Mouse (Mus musculus): Measurements from ENCODE around the gene Adam1b. TPM values are rescaled to one million over a fixed set of nuclear protein-coding genes. Genes with fewer than 3 reads are reported as not detected.

Adam1b gene
- polyA plus RNA-seq, 1 experiment from 2014 or later = 0.29 TPM

- Histone ChIP-seq H3K4me2 (peak overlapping the region; percentile 75; the same call in 1 of the 2 replicates), H3K27me3 (ENCODE audit: control insufficient read depth, insufficient read depth, low read length) (no peaks in the 10 kb centered on the region), H3K27ac (ENCODE audit: low read depth, low read length) (peak overlapping the region; percentile 97), H3K4me1 (ENCODE audit: control insufficient read depth, insufficient read depth, low read length) (peaks cover 25% of the 10 kb centered on the region), H3K36me3 (ENCODE audit: control insufficient read depth, insufficient read depth, low read length) (no peaks in the 10 kb centered on the region), H3K4me3 (ENCODE audit: low read depth, low read length) (no peak overlapping the region), H3K9me3 (replicated peaks; ENCODE audit: control insufficient read depth, low read length) (no peaks in the 10 kb centered on the region), H3K9ac (ENCODE audit: low read depth, low read length) (0 out of 2 replicates have a peak overlapping the region, but pooled peaks have one; percentile 16)
- no peak for ATAC-seq (replicated peaks; ENCODE audit: insufficient number of reproducible peaks, low FRiP score, low TSS enrichment)
- WGBS (ENCODE audit: insufficient replicate concordance) = 91% methylated on average over 3 of the region's 3 CpGs
These were observed 48.8 kb downstream of the Adam1b start for GRCm38 (mm10) chr5:121454503-121454782.

GRCm38 (mm10) chr5:121453743-121454502 lies 49.3 kb downstream of the Adam1b start:
- peak overlapping the region; percentile 24; the same call in 1 of the 2 replicates for H3K9ac ChIP-seq (ENCODE audit: low read depth, low read length)
- 82% methylated on average over 13 of the region's 13 CpGs for WGBS (ENCODE audit: insufficient replicate concordance)
- H3K4me2 ChIP-seq = peak overlapping the region; percentile 75
- no peaks in the 10 kb centered on the region for H3K36me3 ChIP-seq (ENCODE audit: control insufficient read depth, insufficient read depth, low read length)
- H3K27me3 ChIP-seq (ENCODE audit: control insufficient read depth, insufficient read depth, low read length) = no peaks in the 10 kb centered on the region
- peak overlapping the region; percentile 97 for H3K27ac ChIP-seq (ENCODE audit: low read depth, low read length)
- H3K4me1 ChIP-seq (ENCODE audit: control insufficient read depth, insufficient read depth, low read length) = peaks cover 25% of the 10 kb centered on the region
- no peak for ATAC-seq (replicated peaks; ENCODE audit: insufficient number of reproducible peaks, low FRiP score, low TSS enrichment)
- no peak overlapping the region for H3K4me3 ChIP-seq (ENCODE audit: low read depth, low read length)
- H3K9me3 ChIP-seq (replicated peaks; ENCODE audit: control insufficient read depth, low read length) = no peaks in the 10 kb centered on the region

GRCm38 (mm10) chr5:121452906-121453305 lies 50.3 kb downstream of the Adam1b start:
- H3K4me3 ChIP-seq (ENCODE audit: low read depth, low read length) = peak overlapping the region; percentile 96
- ATAC-seq (replicated peaks; ENCODE audit: insufficient number of reproducible peaks, low FRiP score, low TSS enrichment) = no peak; the same call in 1 of the 2 replicates
- H3K27me3 ChIP-seq (ENCODE audit: control insufficient read depth, insufficient read depth, low read length) = no peaks in the 10 kb centered on the region
- H3K36me3 ChIP-seq (ENCODE audit: control insufficient read depth, insufficient read depth, low read length) = peaks cover 4% of the 10 kb centered on the region; the same call in 1 of the 2 replicates
- WGBS (ENCODE audit: insufficient replicate concordance) = 10% methylated on average over 9 of the region's 9 CpGs
- H3K4me1 ChIP-seq (ENCODE audit: control insufficient read depth, insufficient read depth, low read length) = peaks cover 25% of the 10 kb centered on the region
- H3K9ac ChIP-seq (ENCODE audit: low read depth, low read length) = peak overlapping the region; percentile 99
- peak overlapping the region; percentile 97 for H3K27ac ChIP-seq (ENCODE audit: low read depth, low read length)
- H3K4me2 ChIP-seq = peak overlapping the region; percentile 75
- H3K9me3 ChIP-seq (replicated peaks; ENCODE audit: control insufficient read depth, low read length) = no peaks in the 10 kb centered on the region

GRCm38 (mm10) chr5:121452026-121452869 lies 51.0 kb downstream of the Adam1b start, which contains the start of gene Erp29:
Erp29 (minus strand) TSS chr5:121452506.
- H3K4me3 ChIP-seq (ENCODE audit: low read depth, low read length) = peak within 1 kb of the TSS; percentile 96
- peak; percentile 91 for ATAC-seq (replicated peaks; ENCODE audit: insufficient number of reproducible peaks, low FRiP score, low TSS enrichment)
- H3K9me3 ChIP-seq (replicated peaks; ENCODE audit: control insufficient read depth, low read length) = no peaks in the 10 kb centered on the region
- H3K4me2 ChIP-seq = peak within 1 kb of the TSS; percentile 75
- H3K36me3 ChIP-seq (ENCODE audit: control insufficient read depth, insufficient read depth, low read length) = peaks cover 4% of the 10 kb centered on the region; the same call in 1 of the 2 replicates
- peak within 1 kb of the TSS; percentile 99 for H3K9ac ChIP-seq (ENCODE audit: low read depth, low read length)
- peaks cover 25% of the 10 kb centered on the region for H3K4me1 ChIP-seq (ENCODE audit: control insufficient read depth, insufficient read depth, low read length)
- WGBS (ENCODE audit: insufficient replicate concordance) = 0% methylated on average over 71 of the region's 97 CpGs
- H3K27me3 ChIP-seq (ENCODE audit: control insufficient read depth, insufficient read depth, low read length) = no peaks in the 10 kb centered on the region
- peak within 1 kb of the TSS; percentile 97 for H3K27ac ChIP-seq (ENCODE audit: low read depth, low read length)

GRCm38 (mm10) chr5:121451644-121452025 lies 51.6 kb downstream of the Adam1b start, which contains the start of gene Tmem116:
Tmem116 (plus strand) TSS chr5:121451893.
- Histone ChIP-seq H3K4me1 (ENCODE audit: control insufficient read depth, insufficient read depth, low read length) (peaks cover 25% of the 10 kb centered on the region), H3K36me3 (ENCODE audit: control insufficient read depth, insufficient read depth, low read length) (peaks cover 9% of the 10 kb centered on the region), H3K27ac (ENCODE audit: low read depth, low read length) (peak within 1 kb of the TSS; percentile 97), H3K27me3 (ENCODE audit: control insufficient read depth, insufficient read depth, low read length) (no peaks in the 10 kb centered on the region), H3K9ac (ENCODE audit: low read depth, low read length) (peak within 1 kb of the TSS; percentile 99), H3K9me3 (replicated peaks; ENCODE audit: control insufficient read depth, low read length) (no peaks in the 10 kb centered on the region), H3K4me2 (peak within 1 kb of the TSS; percentile 75), H3K4me3 (ENCODE audit: low read depth, low read length) (peak within 1 kb of the TSS; percentile 96)
- WGBS (ENCODE audit: insufficient replicate concordance) = 1% methylated on average over 17 of the region's 17 CpGs
- ATAC-seq (replicated peaks; ENCODE audit: insufficient number of reproducible peaks, low FRiP score, low TSS enrichment) = no peak

GRCm38 (mm10) chr5:121451203-121451602 lies 52.0 kb downstream of the Adam1b start:
- H3K36me3 ChIP-seq (ENCODE audit: control insufficient read depth, insufficient read depth, low read length) = peaks cover 14% of the 10 kb centered on the region
- H3K9me3 ChIP-seq (replicated peaks; ENCODE audit: control insufficient read depth, low read length) = no peaks in the 10 kb centered on the region
- H3K4me3 ChIP-seq (ENCODE audit: low read depth, low read length) = peak overlapping the region; percentile 96
- H3K4me2 ChIP-seq = peak overlapping the region; percentile 75
- ATAC-seq (replicated peaks; ENCODE audit: insufficient number of reproducible peaks, low FRiP score, low TSS enrichment) = no peak
- H3K27me3 ChIP-seq (ENCODE audit: control insufficient read depth, insufficient read depth, low read length) = no peaks in the 10 kb centered on the region
- peaks cover 25% of the 10 kb centered on the region for H3K4me1 ChIP-seq (ENCODE audit: control insufficient read depth, insufficient read depth, low read length)
- H3K27ac ChIP-seq (ENCODE audit: low read depth, low read length) = peak overlapping the region; percentile 97; the same call in 1 of the 2 replicates
- 28% methylated on average over 8 of the region's 8 CpGs for WGBS (ENCODE audit: insufficient replicate concordance)
- H3K9ac ChIP-seq (ENCODE audit: low read depth, low read length) = peak overlapping the region; percentile 99

- H3K4me2 ChIP-seq = no peak overlapping the region; the same call in 1 of the 2 replicates
- no peaks in the 10 kb centered on the region for H3K27me3 ChIP-seq (ENCODE audit: control insufficient read depth, insufficient read depth, low read length)
- 88% methylated on average over 9 of the region's 9 CpGs for WGBS (ENCODE audit: insufficient replicate concordance)
- H3K4me3 ChIP-seq (ENCODE audit: low read depth, low read length) = no peak overlapping the region
- ATAC-seq (replicated peaks; ENCODE audit: insufficient number of reproducible peaks, low FRiP score, low TSS enrichment) = no peak
- no peak overlapping the region for H3K9ac ChIP-seq (ENCODE audit: low read depth, low read length)
- no peaks in the 10 kb centered on the region for H3K9me3 ChIP-seq (replicated peaks; ENCODE audit: control insufficient read depth, low read length)
- H3K4me1 ChIP-seq (ENCODE audit: control insufficient read depth, insufficient read depth, low read length) = peaks cover 25% of the 10 kb centered on the region
- no peak overlapping the region for H3K27ac ChIP-seq (ENCODE audit: low read depth, low read length)
- peaks cover 16% of the 10 kb centered on the region for H3K36me3 ChIP-seq (ENCODE audit: control insufficient read depth, insufficient read depth, low read length)
These were observed 52.8 kb downstream of the Adam1b start for GRCm38 (mm10) chr5:121450476-121450875.

Measured in heart, embryonic 11.5 days (tissue).